13 mouse cellular contexts compared by ENCODE assay signal in the genomic region with DNA sequence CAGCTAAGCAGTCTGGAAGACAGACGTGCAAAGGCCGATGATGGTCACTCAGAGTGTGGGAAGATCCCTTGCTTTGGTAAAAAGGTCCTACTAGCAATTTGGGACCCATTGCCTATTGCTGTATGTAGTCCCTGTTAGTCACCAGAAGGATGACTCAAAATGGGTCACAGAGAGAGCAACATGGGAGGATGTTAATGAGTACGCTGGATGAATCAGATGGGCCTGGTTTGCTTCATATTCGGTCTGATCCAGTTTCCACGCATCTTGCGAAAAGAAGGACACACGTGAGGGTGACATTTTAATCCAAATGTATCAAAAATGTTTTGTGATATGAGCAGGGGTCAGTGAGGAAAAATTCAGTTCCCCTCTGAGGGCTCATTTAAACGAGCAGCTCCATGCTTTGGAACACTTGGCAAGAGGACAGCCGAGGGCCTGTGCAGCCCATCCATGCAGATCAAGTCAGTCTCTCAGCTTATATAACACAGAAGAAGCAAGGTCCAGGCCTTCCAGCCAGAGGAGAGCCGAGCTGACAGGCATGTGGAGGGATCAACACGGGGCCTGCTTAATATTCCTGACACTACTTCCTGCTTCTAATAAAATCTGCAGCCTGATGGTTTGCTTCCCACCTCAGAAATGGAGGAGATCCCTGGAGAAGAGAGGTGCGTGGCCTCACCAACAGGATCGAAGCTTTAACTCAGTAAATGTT.
DNase-seq lines count a peak whose midpoint lies in the region; ATAC-seq and TF ChIP-seq lines count a peak whose summit lies in the region.
"Had no signal": no experiment of that assay in that cellular context is flagged by ENCODE, and none has a peak within 500 bp of the region (broad histone marks: within the 10 kb centered on the region; RNA-seq: fewer than 3 reads in every experiment).

No protein-coding gene starts in this region.

- peak overlapping the region; percentile 17; the same call in 1 of the 2 replicates for H3K27ac ChIP-seq in embryonic facial prominence, embryonic 15.5 days (replicated peaks)
- no peak overlapping the region for H3K27ac ChIP-seq in embryonic facial prominence, embryonic 10.5 days (replicated peaks)
- H3K27ac ChIP-seq in stomach, embryonic 16.5 days (ENCODE audit: low read length), result peak overlapping the region; percentile 15; the same call in 1 of the 2 replicates
- H3K27ac ChIP-seq in stomach, postnatal 0 days (replicated peaks), result no peak overlapping the region
- H3K27ac ChIP-seq in hindbrain, embryonic 16.5 days (ENCODE audit: low read depth, low read length), result no peak overlapping the region
- no peak overlapping the region for H3K27ac ChIP-seq in intestine, embryonic 16.5 days (ENCODE audit: low read length)
- H3K27ac ChIP-seq: embryonic facial prominence, embryonic 13.5 days; kidney, postnatal 0 days had no signal

- no peak overlapping the region for H3K9ac ChIP-seq in embryonic facial prominence, embryonic 15.5 days
- no peak overlapping the region for H3K9ac ChIP-seq in stomach, embryonic 16.5 days (ENCODE audit: low read length)
- no peak overlapping the region for H3K9ac ChIP-seq in stomach, postnatal 0 days (ENCODE audit: low read length)
- no peak overlapping the region for H3K9ac ChIP-seq in hindbrain, embryonic 16.5 days (ENCODE audit: low read depth, low read length)
- H3K9ac ChIP-seq in intestine, embryonic 16.5 days (ENCODE audit: low read depth, low read length), result no peak overlapping the region
- H3K9ac ChIP-seq: embryonic facial prominence, embryonic 13.5 days had no signal

- no peak overlapping the region for H3K4me2 ChIP-seq in embryonic facial prominence, embryonic 15.5 days (replicated peaks)
- no peak overlapping the region for H3K4me2 ChIP-seq in stomach, embryonic 16.5 days (ENCODE audit: low read depth, low read length)
- H3K4me2 ChIP-seq in stomach, postnatal 0 days (replicated peaks; ENCODE audit: low read depth), result no peak overlapping the region
- no peak overlapping the region for H3K4me2 ChIP-seq in hindbrain, embryonic 16.5 days (ENCODE audit: low read length)
- no peak overlapping the region for H3K4me2 ChIP-seq in intestine, embryonic 16.5 days (ENCODE audit: low read depth, low read length)
- H3K4me2 ChIP-seq: embryonic facial prominence, embryonic 13.5 days; heart, embryonic 11.5 days had no signal

- 72% methylated on average over 13 of the region's 13 CpGs for WGBS in embryonic facial prominence, embryonic 15.5 days
- WGBS in embryonic facial prominence, embryonic 10.5 days, result 86% methylated on average over 13 of the region's 13 CpGs
- 70% methylated on average over 13 of the region's 13 CpGs for WGBS in stomach, embryonic 16.5 days
- WGBS in stomach, postnatal 0 days, result 74% methylated on average over 13 of the region's 13 CpGs
- WGBS in hindbrain, embryonic 16.5 days, result 56% methylated on average over 13 of the region's 13 CpGs
- 82% methylated on average over 13 of the region's 13 CpGs for WGBS in intestine, embryonic 16.5 days

- H3K9me3 ChIP-seq in embryonic facial prominence, embryonic 15.5 days (replicated peaks), result no peaks in the 10 kb centered on the region
- H3K9me3 ChIP-seq in embryonic facial prominence, embryonic 10.5 days, result no peaks in the 10 kb centered on the region
- no peaks in the 10 kb centered on the region for H3K9me3 ChIP-seq in stomach, embryonic 16.5 days (replicated peaks; ENCODE audit: control insufficient read depth, low read length)
- H3K9me3 ChIP-seq in stomach, postnatal 0 days (ENCODE audit: control insufficient read depth, low read length), result no peaks in the 10 kb centered on the region
- no peaks in the 10 kb centered on the region for H3K9me3 ChIP-seq in hindbrain, embryonic 16.5 days (ENCODE audit: control insufficient read depth, low read length)
- H3K9me3 ChIP-seq in intestine, embryonic 16.5 days (ENCODE audit: control insufficient read depth, low read length), result no peaks in the 10 kb centered on the region
- H3K9me3 ChIP-seq: embryonic facial prominence, embryonic 13.5 days had no signal

- DNase-seq in embryonic facial prominence, embryonic 10.5 days (ENCODE audit: low spot score), result no peak
- no peak for DNase-seq in stomach, postnatal 0 days (ENCODE audit: low spot score)
- no peak for DNase-seq in urinary bladder, postnatal 36 days (ENCODE audit: low spot score in 2 of 2)
- no peak for DNase-seq in heart, adult 18-20 months
- DNase-seq: cerebellum, postnatal 36 days; right cerebral cortex, postnatal 14 days had no signal

- TF ChIP-seq CTCF in stomach, postnatal 0 days (IDR thresholded peaks at IDR 0.05; ENCODE audit: low read depth), result no peak

- no peaks in the 10 kb centered on the region for H3K36me3 ChIP-seq in embryonic facial prominence, embryonic 15.5 days
- H3K36me3 ChIP-seq in embryonic facial prominence, embryonic 10.5 days (replicated peaks), result no peaks in the 10 kb centered on the region
- no peaks in the 10 kb centered on the region for H3K36me3 ChIP-seq in stomach, embryonic 16.5 days (ENCODE audit: control insufficient read depth, insufficient read depth, low read length)
- H3K36me3 ChIP-seq in stomach, postnatal 0 days (ENCODE audit: control insufficient read depth, insufficient read depth, low read length), result no peaks in the 10 kb centered on the region
- no peaks in the 10 kb centered on the region for H3K36me3 ChIP-seq in hindbrain, embryonic 16.5 days (ENCODE audit: control insufficient read depth, insufficient read depth, low read length)
- H3K36me3 ChIP-seq in intestine, embryonic 16.5 days (ENCODE audit: control insufficient read depth, insufficient read depth, low read length), result no peaks in the 10 kb centered on the region
- H3K36me3 ChIP-seq: embryonic facial prominence, embryonic 13.5 days had no signal

- ATAC-seq in embryonic facial prominence, embryonic 15.5 days (ENCODE audit: insufficient number of reproducible peaks, low FRiP score, low TSS enrichment, low read depth), result no peak
- ATAC-seq in stomach, embryonic 16.5 days (ENCODE audit: insufficient read depth, low FRiP score), result peak; percentile 50; the same call in 1 of the 2 replicates
- no peak for ATAC-seq in stomach, postnatal 0 days (ENCODE audit: low FRiP score, low TSS enrichment)
- ATAC-seq in hindbrain, embryonic 16.5 days, result peak; percentile 77
- no peak for ATAC-seq in intestine, embryonic 16.5 days

- no peak for TF ChIP-seq EP300 in stomach, postnatal 0 days (optimal IDR thresholded peaks at IDR 0.05)

- no peaks in the 10 kb centered on the region; the same call in 1 of the 2 replicates for H3K4me1 ChIP-seq in embryonic facial prominence, embryonic 15.5 days
- H3K4me1 ChIP-seq in embryonic facial prominence, embryonic 10.5 days, result no peaks in the 10 kb centered on the region
- H3K4me1 ChIP-seq in stomach, embryonic 16.5 days (ENCODE audit: control insufficient read depth, insufficient read depth, low read length), result no peaks in the 10 kb centered on the region
- H3K4me1 ChIP-seq in stomach, postnatal 0 days (replicated peaks; ENCODE audit: control insufficient read depth, insufficient read depth), result no peaks in the 10 kb centered on the region
- H3K4me1 ChIP-seq in hindbrain, embryonic 16.5 days (ENCODE audit: control insufficient read depth, insufficient read depth, low read depth, low read length), result no peaks in the 10 kb centered on the region; the same call in 1 of the 2 replicates
- no peaks in the 10 kb centered on the region for H3K4me1 ChIP-seq in intestine, embryonic 16.5 days (ENCODE audit: control insufficient read depth, insufficient read depth, low read length)

- H3K4me3 ChIP-seq in embryonic facial prominence, embryonic 15.5 days (replicated peaks), result no peak overlapping the region
- H3K4me3 ChIP-seq in embryonic facial prominence, embryonic 10.5 days, result no peak overlapping the region
- H3K4me3 ChIP-seq in stomach, embryonic 16.5 days (replicated peaks; ENCODE audit: low read length), result no peak overlapping the region
- no peak overlapping the region for H3K4me3 ChIP-seq in stomach, postnatal 0 days (ENCODE audit: low read depth, low read length)
- H3K4me3 ChIP-seq in hindbrain, embryonic 16.5 days (ENCODE audit: low read length), result no peak overlapping the region
- no peak overlapping the region for H3K4me3 ChIP-seq in intestine, embryonic 16.5 days (ENCODE audit: low read length)
- H3K4me3 ChIP-seq: embryonic facial prominence, embryonic 13.5 days had no signal

- H3K27me3 ChIP-seq in embryonic facial prominence, embryonic 15.5 days, result no peaks in the 10 kb centered on the region
- H3K27me3 ChIP-seq in embryonic facial prominence, embryonic 10.5 days (replicated peaks; ENCODE audit: low read depth, poor library complexity, severe bottlenecking), result no peaks in the 10 kb centered on the region
- no peaks in the 10 kb centered on the region for H3K27me3 ChIP-seq in stomach, embryonic 16.5 days (ENCODE audit: control insufficient read depth, insufficient read depth, low read length)
- H3K27me3 ChIP-seq in stomach, postnatal 0 days (ENCODE audit: control insufficient read depth, insufficient read depth, low read length), result no peaks in the 10 kb centered on the region
- no peaks in the 10 kb centered on the region for H3K27me3 ChIP-seq in hindbrain, embryonic 16.5 days (replicated peaks; ENCODE audit: control insufficient read depth, insufficient read depth, low read length)
- no peaks in the 10 kb centered on the region for H3K27me3 ChIP-seq in intestine, embryonic 16.5 days (replicated peaks; ENCODE audit: control insufficient read depth, insufficient read depth, low read length)
- H3K27me3 ChIP-seq: embryonic facial prominence, embryonic 13.5 days had no signal

Comparison
In these comparisons a context has a peak if more than half of its experiments do, and no peak if none do; other contexts are left out.
1. ATAC-seq: peak in stomach, embryonic 16.5 days (single experiment) and hindbrain, embryonic 16.5 days (single experiment); none in embryonic facial prominence, embryonic 15.5 days (single experiment), stomach, postnatal 0 days (single experiment) and intestine, embryonic 16.5 days (single experiment).
2. H3K27ac ChIP-seq: peak in embryonic facial prominence, embryonic 15.5 days (single experiment) and stomach, embryonic 16.5 days (single experiment); none in embryonic facial prominence, embryonic 10.5 days (single experiment), stomach, postnatal 0 days (single experiment), hindbrain, embryonic 16.5 days (single experiment) and intestine, embryonic 16.5 days (single experiment).